Comparison of ENCODE assay signal across 25 mouse cellular contexts in genomic region chr14:46974874-46975273, GRCm38 (mm10).
"Had no signal": no experiment of that assay in that cellular context is flagged by ENCODE, and none has a peak within 500 bp of the region (broad histone marks: within the 10 kb centered on the region; RNA-seq: fewer than 3 reads in every experiment).

No protein-coding gene starts in this region.

- H3K9me3 ChIP-seq: heart, embryonic 10.5 days; heart, embryonic 12.5 days; hindbrain, embryonic 10.5 days; hindbrain, embryonic 12.5 days; intestine, embryonic 15.5 days; limb, embryonic 10.5 days; liver, embryonic 13.5 days had no signal

- ATAC-seq: hindbrain, embryonic 16.5 days; inflammation-experienced regulatory T-cells, adult 6 months; intestine, embryonic 15.5 days; intestine, postnatal 0 days had no signal

- DNase-seq: gastrocnemius, adult 2 months; gastrocnemius, postnatal 10 days; heart, postnatal 10 days; heart, postnatal 4 days; kidney, adult 18-20 months; kidney, adult 8-10 months; kidney, postnatal 10 days; kidney, postnatal 25 days; kidney, postnatal 4 days; liver; liver, embryonic 13.5 days had no signal

- H3K9ac ChIP-seq: heart, embryonic 12.5 days; hindbrain, embryonic 12.5 days; hindbrain, embryonic 14.5 days; intestine, embryonic 15.5 days; limb, embryonic 12.5 days; liver, embryonic 13.5 days had no signal

- H3K4me3 ChIP-seq: gastrocnemius, adult 2 months; heart, embryonic 10.5 days; heart, embryonic 12.5 days; hindbrain, embryonic 10.5 days; hindbrain, embryonic 12.5 days; intestine, embryonic 15.5 days; layer of hippocampus, adult 2 months; left cerebral cortex, adult 2 months; limb, embryonic 10.5 days; limb, embryonic 12.5 days; liver, embryonic 13.5 days had no signal

- H3K4me2 ChIP-seq: heart, embryonic 12.5 days; hindbrain, embryonic 12.5 days; hindbrain, embryonic 14.5 days; intestine, embryonic 15.5 days; limb, embryonic 12.5 days; liver, embryonic 11.5 days; liver, embryonic 13.5 days had no signal

- H3K36me3 ChIP-seq: hindbrain, embryonic 10.5 days; hindbrain, embryonic 12.5 days; intestine, embryonic 15.5 days; limb, embryonic 10.5 days; limb, embryonic 12.5 days; liver, embryonic 13.5 days had no signal

- H3K27me3 ChIP-seq: heart, embryonic 12.5 days; hindbrain, embryonic 12.5 days; intestine, embryonic 15.5 days; limb, embryonic 12.5 days; liver, embryonic 13.5 days had no signal

- H3K4me1 ChIP-seq: intestine, embryonic 15.5 days; liver, embryonic 13.5 days had no signal

- H3K27ac ChIP-seq: gastrocnemius, adult 2 months; heart, embryonic 10.5 days; hindbrain, embryonic 10.5 days; hindbrain, embryonic 12.5 days; hindbrain, embryonic 14.5 days; intestine, embryonic 15.5 days; layer of hippocampus, adult 2 months; left cerebral cortex, adult 2 months; limb, embryonic 10.5 days; limb, embryonic 12.5 days; liver, embryonic 13.5 days had no signal
